Comparison of ENCODE assay signal across 17 mouse cellular contexts in genomic region chr5:90594945-90595344, GRCm38 (mm10). TPM values are rescaled to one million over a fixed set of nuclear protein-coding genes. Genes with fewer than 3 reads are reported as not detected.
A peak's percentile ranks its signal among the peaks of the same experiment; 100 is the strongest.
DNase-seq lines count a peak whose midpoint lies in the region; ATAC-seq lines count a peak whose summit lies in the region.
"Had no signal": no experiment of that assay in that cellular context is flagged by ENCODE, and none has a peak within 500 bp of the region (broad histone marks: within the 10 kb centered on the region; RNA-seq: fewer than 3 reads in every experiment).

No protein-coding gene starts in this region.

- ATAC-seq in hematopoietic stem cell, adult 5-6 weeks (replicated peaks in 1 of 2; ENCODE audit: insufficient read depth in 1 of 2, low FRiP score in 2 of 2, low TSS enrichment in 1 of 2, low read depth in 1 of 2, poor library complexity in 2 of 2, severe bottlenecking in 2 of 2) = peak; percentile 94 to 95
- ATAC-seq in monocyte, adult 5-6 weeks (replicated peaks; ENCODE audit: insufficient number of reproducible peaks, low FRiP score, low TSS enrichment, poor library complexity, severe bottlenecking) = 0 out of 2 replicates have a peak, but pooled peaks have one; percentile 21
- ATAC-seq: midbrain, embryonic 15.5 days had no signal

- DNase-seq in thymus, postnatal 0 days (ENCODE audit: low spot score) = peak; percentile 65
- no peak for DNase-seq in thymus, postnatal 36 days
- DNase-seq in layer of hippocampus, postnatal 14 days (ENCODE audit: low spot score in 2 of 2) = no peak
- no peak for DNase-seq in adrenal gland, postnatal 36 days
- DNase-seq in heart, adult 11 months = no peak
- DNase-seq in ovary, adult 18-20 months (ENCODE audit: low spot score) = no peak
- DNase-seq: adrenal gland, postnatal 10 days; cerebellum, adult 11 months; gastrocnemius, postnatal 25 days; kidney, postnatal 25 days; lung, postnatal 14 days had no signal

RNA-seq across cellular contexts. Expression of gene 5830473C10Rik, which starts 34.0 kb away (rescaled TPM):
- 0.05 TPM in 1 of 2 replicates, not detected in the other for polyA plus RNA-seq in thymus, postnatal 0 days (2015; fragmentation: Nextera tagmentation; extraction: Ambion mirVana)
- not detected in 2 replicates for total RNA-seq in hematopoietic stem cell, adult 5-6 weeks (2017)
- not detected in 3 replicates for total RNA-seq in monocyte, adult 5-6 weeks (2017)
- total RNA-seq in layer of hippocampus, postnatal 14 days (2021) = under 1 TPM in 1 of 2 experiments, not detected in 1; 0.19 TPM
- total RNA-seq in adrenal gland, postnatal 36 days (2021) = not detected
- total RNA-seq: gastrocnemius, postnatal 25 days had no signal
- polyA plus RNA-seq: heart, postnatal 0 days; limb, embryonic 15.5 days; neural tube, embryonic 14.5 days had no signal

RNA-seq across cellular contexts. Expression of gene Rassf6, which starts 45.5 kb away (rescaled TPM):
- polyA plus RNA-seq in thymus, postnatal 0 days (2015; fragmentation: Nextera tagmentation; extraction: Ambion mirVana) = 6.6 and 7.6 TPM in 2 replicates
- total RNA-seq in hematopoietic stem cell, adult 5-6 weeks (2017) = 2.0 and 5.3 TPM in 2 replicates
- 0.76 TPM in 1 of 3 replicates, not detected in the others for total RNA-seq in monocyte, adult 5-6 weeks (2017)
- total RNA-seq in layer of hippocampus, postnatal 14 days (2021) = under 1 TPM; 0.32 to 0.52 TPM
- 1 to 10 TPM; 1.5 to 2.8 TPM for total RNA-seq in adrenal gland, postnatal 36 days (2021)
- total RNA-seq: gastrocnemius, postnatal 25 days had no signal
